Mouse (Mus musculus) cerebral cortex, adult 2 months (tissue): ENCODE results near the gene Scg5.

Experiments used
- WGBS: fragments of 180-500 bp; shearing (Covaris S2); methylation state at CpG from one replicate; pipeline ENCODE4 v1.1.7; 2018; 5-methylcytosine and 5-hydroxymethylcytosine counted together

The Scg5 gene

GRCm38 (mm10) chr2:113828943-113829882, at the start of gene Scg5:
Scg5 (minus strand) TSS chr2:113829121.
- 12% methylated on average over 23 of the region's 23 CpGs for WGBS

DNA sequence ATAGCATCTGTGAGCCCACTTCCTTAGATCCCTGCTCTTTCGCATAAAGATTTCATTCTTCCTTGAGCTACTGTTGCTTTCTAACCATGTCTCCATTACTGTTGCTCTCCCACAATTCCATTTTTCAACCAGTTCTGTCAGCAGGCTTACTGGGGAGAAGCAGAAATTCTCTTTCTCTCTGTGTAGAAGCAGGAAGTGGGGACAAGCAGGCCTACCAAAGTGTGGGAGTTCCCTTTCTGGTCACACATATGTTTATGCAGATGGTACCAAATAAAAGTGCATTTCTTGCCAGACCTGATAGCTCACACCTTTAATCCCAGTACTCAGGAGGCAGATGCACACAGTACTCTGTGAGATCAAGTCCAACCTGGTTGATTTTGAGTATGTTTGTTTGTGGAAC, 41.2 kb upstream of the Scg5 start:
- 63% methylated on average over 1 of the region's 1 CpGs for WGBS

DNA sequence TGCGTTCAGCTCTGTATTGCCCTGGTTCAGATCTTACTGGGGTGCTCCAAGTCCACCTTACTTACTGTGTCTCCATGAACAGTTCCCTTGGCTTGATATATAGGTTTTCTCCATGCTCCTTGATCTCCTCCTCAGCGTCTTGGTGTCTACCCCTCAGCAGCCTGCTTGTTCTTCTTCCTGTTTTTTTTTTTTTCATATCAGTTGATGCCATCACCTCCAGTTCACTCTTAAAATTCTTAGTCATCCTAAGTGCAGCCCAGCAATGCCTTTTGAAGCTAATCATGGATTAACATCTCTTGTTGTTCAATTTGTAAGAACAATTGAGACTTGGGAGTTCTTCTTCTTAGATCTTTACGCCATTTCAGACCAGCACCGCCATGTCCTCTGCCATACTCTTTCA, 39.5 kb upstream of the Scg5 start:
- WGBS = 89% methylated on average over 4 of the region's 4 CpGs

GRCm38 (mm10) chr2:113866155-113866554, 37.2 kb upstream of the Scg5 start:
- 25% methylated on average over 2 of the region's 2 CpGs for WGBS

DNA sequence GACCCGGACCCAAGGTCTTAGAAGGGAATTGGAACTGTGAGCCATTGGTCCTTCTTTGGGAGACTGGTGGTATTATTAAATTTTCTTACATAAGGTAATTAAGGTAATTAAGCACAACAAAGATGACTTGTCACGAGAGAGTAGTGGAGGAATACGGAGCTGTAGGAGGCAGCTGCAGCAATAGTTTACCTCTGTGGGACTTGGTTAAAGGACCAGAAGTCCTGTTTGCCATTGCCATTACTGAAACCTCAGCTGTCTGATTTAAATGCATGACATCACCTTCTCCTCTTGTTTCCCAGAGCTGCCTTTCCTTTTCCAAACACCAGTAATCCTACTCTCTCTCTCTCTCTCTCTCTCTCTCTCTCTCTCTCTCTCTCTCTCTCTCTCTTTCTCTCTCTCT, 20.2 kb upstream of the Scg5 start:
- 1% methylated on average over 3 of the region's 3 CpGs for WGBS

GRCm38 (mm10) chr2:113848245-113849121, 19.6 kb upstream of the Scg5 start, which contains the start of gene Arhgap11a:
Arhgap11a (minus strand) TSS chr2:113848661.
- under 1% methylated on average over 48 of the region's 48 CpGs for WGBS

DNA sequence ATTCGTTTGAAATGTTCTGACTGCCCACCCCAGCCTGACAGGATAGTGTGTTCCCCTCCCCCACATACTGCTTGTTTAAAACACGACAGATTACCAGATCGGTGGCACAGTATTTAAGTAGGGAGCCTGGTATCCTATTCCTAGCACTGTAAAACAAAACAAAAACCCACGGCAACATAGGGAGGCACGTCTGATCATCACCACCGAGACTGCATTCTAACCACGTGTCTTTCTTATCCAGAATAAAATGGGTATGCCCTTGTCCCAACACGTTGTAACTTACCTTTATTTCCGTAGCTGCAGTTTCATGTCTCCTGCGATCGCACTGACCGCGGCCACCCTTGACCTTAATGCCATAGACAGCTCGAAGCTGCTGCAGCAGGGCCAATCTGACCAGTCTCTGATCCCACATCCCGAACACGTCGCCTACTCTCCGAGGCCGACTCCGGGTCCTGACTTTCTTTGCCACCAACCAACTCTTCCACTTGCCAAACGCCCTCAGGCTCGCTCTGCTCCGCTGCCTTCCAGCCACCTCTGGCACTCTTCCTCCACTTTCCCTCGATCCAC, 18.8 kb upstream of the Scg5 start:
- WGBS = 1% methylated on average over 24 of the region's 24 CpGs

GRCm38 (mm10) chr2:113845081-113845480, 16.2 kb upstream of the Scg5 start:
- WGBS = 60% methylated on average over 4 of the region's 4 CpGs

GRCm38 (mm10) chr2:113841656-113842437, 12.9 kb upstream of the Scg5 start:
- 92% methylated on average over 4 of the region's 4 CpGs for WGBS

- 84% methylated on average over 4 of the region's 4 CpGs for WGBS
These were observed 10.6 kb upstream of the Scg5 start for GRCm38 (mm10) chr2:113839488-113839887.

- 91% methylated on average over 3 of the region's 3 CpGs for WGBS
These were observed 6.3 kb upstream of the Scg5 start for GRCm38 (mm10) chr2:113835219-113835618.

- WGBS = 7% methylated on average over 17 of the region's 17 CpGs
These were observed 607 bp downstream of the Scg5 start for GRCm38 (mm10) chr2:113828086-113828942.

- WGBS = 0% methylated on average over 2 of the region's 2 CpGs
These were observed 5.0 kb downstream of the Scg5 start for GRCm38 (mm10) chr2:113823909-113824308.

GRCm38 (mm10) chr2:113822367-113822766, 6.6 kb downstream of the Scg5 start:
- WGBS = 96% methylated on average over 8 of the region's 8 CpGs

DNA sequence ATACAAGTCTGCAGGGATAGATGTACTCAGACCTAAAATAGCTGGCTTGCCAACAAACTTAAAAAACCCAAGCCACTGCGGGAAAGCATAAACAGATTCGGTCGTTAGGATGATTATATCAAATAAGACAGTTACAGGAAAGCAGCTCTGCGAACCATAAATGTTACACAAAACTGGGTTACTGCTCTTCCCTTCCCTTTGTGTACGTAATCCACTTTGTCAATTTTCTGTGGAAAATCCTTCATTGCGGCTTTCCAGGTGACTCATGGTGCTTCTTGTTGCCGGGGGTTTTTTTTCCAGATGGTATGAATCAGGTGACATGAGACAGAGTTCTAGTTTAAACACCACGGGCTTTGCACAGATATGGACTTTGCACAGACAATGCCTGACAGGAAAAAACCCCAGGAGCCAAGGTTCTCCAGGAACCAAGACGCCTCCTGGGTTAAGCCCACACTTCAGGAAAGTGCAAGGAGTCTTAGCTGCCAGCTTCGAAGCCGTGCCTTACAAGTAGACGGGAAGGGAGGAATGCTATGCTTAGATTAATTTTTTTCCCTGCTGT, 7.7 kb downstream of the Scg5 start:
- WGBS = 47% methylated on average over 12 of the region's 12 CpGs

- 93% methylated on average over 15 of the region's 15 CpGs for WGBS
These were observed 8.8 kb downstream of the Scg5 start for GRCm38 (mm10) chr2:113820117-113820516.

- 35% methylated on average over 14 of the region's 14 CpGs for WGBS
These were observed 11.0 kb downstream of the Scg5 start for GRCm38 (mm10) chr2:113817681-113818606.

DNA sequence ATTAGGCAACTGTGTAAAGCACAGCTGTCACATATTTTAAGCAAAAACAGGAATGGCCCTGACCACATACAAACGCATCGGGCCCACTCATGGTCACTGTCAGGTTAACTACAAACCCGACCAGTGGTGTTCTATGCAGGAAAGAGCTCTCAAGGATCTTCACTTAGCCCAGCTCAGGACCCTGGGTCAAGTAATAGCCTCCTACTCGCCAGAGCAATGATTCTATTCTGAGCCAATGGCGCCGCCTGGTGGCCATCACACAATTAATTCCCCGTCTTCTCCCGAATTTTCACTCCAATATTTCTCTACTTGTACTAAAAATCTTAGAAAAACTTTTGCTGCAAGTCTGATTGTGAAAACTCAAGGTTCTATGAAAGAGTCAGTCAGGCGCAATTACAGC, 21.3 kb downstream of the Scg5 start:
- WGBS = 31% methylated on average over 9 of the region's 9 CpGs
